Mouse (Mus musculus) megakaryocyte progenitor cell, adult 5-6 weeks (primary cell): ENCODE results near the gene N4bp2. TPM values are rescaled to one million over a fixed set of nuclear protein-coding genes. Genes with fewer than 3 reads are reported as not detected.

Experiments
- ATAC-seq: replicated peaks from 2 replicates; pipeline ENCODE4 v1.8.0; 2016; ENCODE audit warnings: mild to moderate bottlenecking, moderate TSS enrichment, inconsistent platforms; ENCODE audit not compliant: poor library complexity
- total RNA-seq, 2 experiments: library from RNA; stranded (forward) in 1 of 2; stranded (reverse) in 1 of 2; fragments of 157-497, 149-512 nt in 1 of 2; fragments of 200-1000 nt in 1 of 2; gene quantifications; 2 replicates each; pipeline versions ENCODE4 v1.2.3 to v1.2.4; 2015 to 2017

Gene N4bp2
- total RNA-seq, 2 experiments from 2014 or later: 22.2 to 39.1 TPM

DNA sequence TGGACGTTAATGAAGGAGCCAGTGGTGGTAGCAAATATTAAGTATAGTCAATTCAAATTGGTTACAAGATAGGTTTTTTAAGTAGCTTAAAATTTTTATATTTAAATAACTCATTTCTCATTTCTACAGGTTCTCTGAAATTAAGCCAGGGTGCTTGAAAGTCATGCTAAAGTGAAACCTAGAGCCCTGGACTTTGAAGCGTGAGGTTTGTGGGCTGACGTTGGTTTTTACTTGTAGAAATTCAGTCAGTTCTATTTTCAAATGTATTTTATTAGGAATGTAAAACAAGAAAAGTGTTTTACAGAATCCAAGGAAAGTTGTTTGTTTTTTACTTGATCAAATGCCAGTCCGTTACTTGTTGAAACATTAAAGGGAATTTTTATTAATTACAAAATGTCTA lies 63.2 kb downstream of the N4bp2 start:
- ATAC-seq: no peak

GRCm38 (mm10) chr5:65827102-65827501 lies 63.8 kb downstream of the N4bp2 start:
- no peak for ATAC-seq

DNA sequence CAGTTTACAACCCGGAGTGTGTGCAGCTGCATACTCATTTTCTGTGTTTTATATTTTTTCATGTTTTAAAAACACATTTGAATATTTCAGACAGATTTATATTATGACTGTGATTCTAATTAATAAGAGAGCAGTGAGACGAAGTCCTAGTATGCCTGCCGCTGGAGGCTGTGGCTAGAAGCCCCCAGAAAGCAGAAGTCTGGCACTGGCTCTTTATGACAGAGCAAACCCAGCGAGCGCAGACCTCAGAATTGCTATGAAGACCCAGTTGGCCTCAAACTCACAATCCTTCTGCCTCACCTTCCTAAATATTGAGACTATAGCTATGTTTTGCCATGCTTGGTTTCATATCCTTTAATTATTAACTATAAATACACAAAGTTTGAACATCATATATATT lies 64.9 kb downstream of the N4bp2 start:
- ATAC-seq: no peak

- no peak for ATAC-seq
These were observed 65.7 kb downstream of the N4bp2 start for GRCm38 (mm10) chr5:65829059-65829458.

DNA sequence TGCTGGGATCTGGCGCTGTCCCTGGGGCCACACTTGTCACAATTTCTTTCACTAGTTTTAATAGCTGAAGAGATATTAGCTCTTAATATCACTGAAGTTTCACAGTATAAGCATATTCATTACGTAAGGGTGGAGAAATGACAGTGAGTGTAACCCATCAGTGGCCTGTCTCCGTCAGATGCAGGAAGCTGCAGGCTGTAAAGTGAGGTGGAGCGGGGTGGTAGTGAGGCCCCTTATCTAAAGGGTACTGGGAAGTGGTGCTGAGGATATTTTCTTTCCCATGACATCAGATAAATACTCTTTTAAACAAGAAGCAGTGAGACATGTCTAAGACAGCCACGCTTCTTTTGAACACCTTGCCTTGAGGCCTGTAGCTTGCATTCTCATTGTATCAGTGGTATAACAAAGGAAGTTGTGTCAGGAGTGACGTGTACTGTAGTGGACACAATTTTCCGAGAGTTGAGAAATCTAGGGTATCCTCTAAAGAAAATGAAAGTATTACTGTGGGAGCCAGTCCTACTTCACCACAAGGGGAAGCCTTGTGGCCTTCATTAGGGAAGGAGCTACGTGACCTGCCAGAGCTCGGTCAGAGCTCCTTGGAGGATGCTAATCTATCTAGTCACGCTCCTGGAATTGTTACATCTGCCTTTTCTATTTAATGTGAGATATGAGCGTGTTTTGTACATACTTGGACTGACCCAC lies 68.7 kb downstream of the N4bp2 start:
- ATAC-seq: peak; percentile 95

DNA sequence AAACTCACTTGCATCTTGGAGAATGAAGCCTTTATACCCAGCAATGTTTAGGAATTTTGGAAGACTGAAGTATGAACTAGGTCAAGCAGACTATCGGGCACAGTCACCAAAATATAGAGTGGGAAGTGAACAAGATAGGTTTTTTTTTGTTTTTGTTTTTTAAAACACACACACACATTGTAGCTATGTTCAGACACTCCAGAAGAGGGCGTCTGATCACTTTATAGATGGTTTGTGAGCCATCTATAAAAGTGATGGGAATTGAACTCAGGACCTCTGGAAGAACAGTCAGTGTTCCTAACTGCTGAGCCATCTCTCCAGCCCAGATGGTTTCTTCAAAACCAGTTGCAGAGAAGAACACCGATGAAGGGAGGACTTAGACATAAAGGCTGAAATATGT lies 69.8 kb downstream of the N4bp2 start:
- ATAC-seq: no peak

DNA sequence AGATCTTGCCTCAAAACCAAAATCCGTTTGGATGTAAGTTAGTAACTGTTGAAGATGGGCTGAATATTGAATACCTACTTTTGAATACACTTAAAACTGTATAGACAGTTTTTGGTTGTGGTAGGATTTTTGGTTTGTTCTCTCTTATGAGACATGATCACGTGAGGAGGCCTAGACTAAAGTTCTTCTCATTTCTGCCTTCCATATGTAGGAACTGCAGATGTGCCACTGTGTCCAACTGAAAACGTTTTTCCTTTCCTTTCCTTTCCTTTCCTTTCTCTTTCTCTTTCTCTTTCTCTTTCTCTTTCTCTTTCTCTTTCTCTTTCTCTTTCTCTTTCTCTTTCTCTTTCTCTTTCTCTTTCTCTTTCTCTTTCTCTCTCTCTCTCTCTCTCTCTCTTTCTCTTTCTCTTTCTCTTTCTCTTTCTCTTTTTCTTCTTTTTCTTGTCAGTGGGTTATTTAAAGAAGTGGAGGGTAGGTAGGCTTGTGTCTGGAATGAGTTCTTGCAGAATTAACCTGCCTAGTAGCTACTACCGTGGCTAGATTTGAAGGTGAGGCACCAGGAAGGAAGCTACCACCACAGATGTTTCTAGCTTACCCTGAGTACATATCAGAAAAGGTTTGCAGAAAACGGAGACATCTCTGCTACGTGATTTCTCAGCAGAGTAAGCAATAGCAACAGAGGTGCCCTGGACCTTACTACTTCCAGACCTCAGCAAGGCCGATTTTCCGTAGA lies 70.6 kb downstream of the N4bp2 start:
- no peak for ATAC-seq

GRCm38 (mm10) chr5:65838053-65838452 lies 74.7 kb downstream of the N4bp2 start:
- no peak for ATAC-seq

- ATAC-seq: peak; percentile 39
These were observed 79.6 kb downstream of the N4bp2 start for GRCm38 (mm10) chr5:65842947-65843346.

GRCm38 (mm10) chr5:65846534-65846933 lies 83.2 kb downstream of the N4bp2 start:
- no peak for ATAC-seq

DNA sequence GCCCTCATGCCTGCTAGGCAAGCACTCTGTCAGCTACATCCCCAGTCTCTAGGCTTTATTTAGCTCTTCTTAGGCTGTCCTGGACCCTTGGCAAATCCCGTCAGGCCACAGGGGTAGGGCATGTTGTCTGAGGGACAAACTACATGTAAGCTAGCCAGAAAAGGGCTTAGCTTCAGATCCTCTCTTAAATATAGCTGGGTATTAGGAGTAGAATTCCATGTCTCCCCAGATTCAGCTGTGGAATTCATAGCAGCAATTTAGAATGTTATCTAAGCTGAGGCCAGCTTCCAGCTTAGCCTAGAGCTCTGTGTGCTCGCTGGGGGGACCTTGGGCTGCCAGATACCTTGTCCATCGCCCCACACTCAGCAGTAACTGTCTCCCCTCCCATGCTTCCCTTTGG lies 83.6 kb downstream of the N4bp2 start:
- ATAC-seq: no peak

DNA sequence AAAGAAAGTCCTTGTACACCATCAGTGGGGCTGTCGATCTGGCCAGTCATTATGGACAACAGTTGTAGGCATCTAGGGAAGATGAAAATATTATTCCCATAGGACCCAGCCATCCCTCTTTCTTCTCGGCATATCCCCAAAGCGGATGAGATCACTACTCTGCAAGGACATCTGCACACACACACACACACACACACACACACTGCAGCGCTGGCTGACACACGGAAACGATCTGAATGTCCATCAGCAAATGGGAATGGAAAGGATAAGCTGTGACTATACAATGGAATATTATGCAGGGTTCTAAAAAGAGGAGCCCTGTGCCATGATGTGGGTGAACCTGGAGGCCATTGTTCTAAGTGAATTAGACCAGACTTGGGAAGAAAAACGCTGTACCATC lies 84.3 kb downstream of the N4bp2 start:
- ATAC-seq: no peak

GRCm38 (mm10) chr5:65850765-65851164 lies 87.4 kb downstream of the N4bp2 start:
- ATAC-seq: peak; percentile 80

GRCm38 (mm10) chr5:65854786-65855191 lies 91.5 kb downstream of the N4bp2 start:
- ATAC-seq: no peak

DNA sequence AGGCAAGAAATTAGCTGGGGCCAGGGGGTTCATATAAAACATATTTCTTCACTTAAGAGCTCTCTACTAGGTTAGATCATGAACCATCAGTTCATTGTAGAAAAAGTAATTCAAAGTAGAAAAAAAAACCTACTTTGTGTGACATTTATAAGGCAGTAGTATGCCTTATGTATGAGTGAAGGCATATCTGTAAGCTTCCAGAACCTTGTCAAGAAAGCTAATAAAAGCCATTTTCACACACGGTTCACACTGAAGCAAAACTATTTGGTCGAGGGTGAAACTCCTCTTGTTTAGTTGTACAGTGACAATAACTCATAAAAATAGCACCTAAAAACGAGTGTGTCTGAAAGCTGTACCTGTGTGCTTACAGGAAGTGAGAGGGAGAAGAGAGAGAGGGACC lies 92.2 kb downstream of the N4bp2 start:
- ATAC-seq: no peak

DNA sequence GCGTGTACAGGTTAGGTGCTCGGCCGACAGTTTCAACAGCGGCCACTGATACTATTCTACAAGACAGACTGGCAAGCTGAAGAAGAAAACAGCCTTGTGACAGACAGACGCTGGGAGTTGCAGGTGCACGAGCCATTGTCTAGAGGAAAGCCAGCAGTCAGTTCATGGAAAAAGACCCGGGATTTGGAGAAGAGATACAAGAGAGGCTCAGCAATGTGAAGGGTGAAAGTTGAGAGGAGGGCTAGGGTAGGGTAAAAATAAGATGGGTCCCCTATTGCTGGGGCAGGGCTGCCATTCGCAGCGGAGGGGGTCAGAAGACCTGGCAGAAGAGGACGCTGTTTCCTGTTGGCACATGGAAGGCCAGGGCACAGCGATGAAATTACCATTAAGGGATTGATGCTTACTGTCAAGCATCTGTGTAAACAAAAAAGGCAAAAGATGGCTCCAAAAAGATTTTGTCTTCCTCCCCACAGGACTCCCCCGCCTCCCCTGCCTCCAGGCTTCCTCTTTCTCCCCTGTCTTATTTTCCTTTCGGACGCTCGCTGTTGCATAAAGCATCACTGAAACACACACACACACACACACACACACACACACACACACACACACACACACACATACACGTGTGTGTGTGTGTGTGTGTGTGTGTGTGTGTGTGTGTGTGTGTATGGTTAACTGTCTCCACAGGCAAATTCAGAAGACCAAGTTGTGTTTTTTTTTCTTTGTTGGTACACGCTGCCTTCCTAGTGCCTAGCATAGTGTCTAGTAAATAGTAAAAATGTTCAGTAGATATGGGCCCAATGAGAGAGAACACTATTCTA lies 93.5 kb downstream of the N4bp2 start:
- ATAC-seq: no peak

- ATAC-seq: peak; percentile 54
These were observed 94.6 kb downstream of the N4bp2 start for GRCm38 (mm10) chr5:65857935-65858334.

- no peak for ATAC-seq
These were observed 95.0 kb downstream of the N4bp2 start for GRCm38 (mm10) chr5:65858355-65858754.

GRCm38 (mm10) chr5:65858898-65859297 lies 95.6 kb downstream of the N4bp2 start:
- no peak for ATAC-seq

- ATAC-seq: no peak
These were observed 96.1 kb downstream of the N4bp2 start for GRCm38 (mm10) chr5:65859396-65859795.

DNA sequence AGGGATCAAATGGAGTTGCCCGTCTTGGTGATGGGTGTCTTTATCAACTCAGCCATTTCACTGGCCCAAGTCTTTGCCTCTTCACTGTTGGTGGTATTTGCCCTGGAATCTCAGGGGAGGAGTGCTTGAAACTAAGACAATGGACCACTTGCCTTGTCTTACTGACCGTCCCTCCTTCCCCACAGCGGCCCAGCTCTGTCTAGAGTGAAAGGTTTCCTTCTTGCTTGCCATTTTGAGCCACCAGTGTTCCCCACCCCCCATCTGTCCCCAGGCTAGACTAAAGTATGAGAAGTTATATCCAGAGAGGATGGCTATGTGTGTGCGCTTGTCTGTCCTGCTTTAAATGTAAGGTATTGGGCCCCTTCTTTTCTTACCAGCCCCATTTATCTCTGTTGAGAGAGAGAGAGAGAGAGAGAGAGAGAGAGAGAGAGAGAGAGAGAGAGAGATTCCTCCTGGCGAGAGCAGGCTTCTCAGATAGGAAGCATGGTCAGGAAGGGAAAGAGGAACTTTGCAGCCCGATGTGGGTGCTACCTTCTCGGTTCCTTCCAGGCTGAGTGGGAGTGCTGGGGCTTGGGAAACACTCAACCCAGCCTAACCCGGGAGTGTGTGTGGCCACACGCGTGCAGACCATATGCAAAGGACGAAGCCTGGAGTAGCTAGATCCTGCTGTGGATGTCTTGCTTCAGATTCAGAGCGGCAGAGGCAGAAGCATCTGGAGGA lies 97.1 kb downstream of the N4bp2 start:
- peak; percentile 66 for ATAC-seq
